Mouse (Mus musculus) heart, postnatal 0 days (tissue): ENCODE results near the gene Slit2.

Source experiments
- CTCF ChIP-seq: IDR thresholded peaks from 2 replicates; pipeline ENCODE4 v1.5.1; 2016; ENCODE audit warnings: antibody characterized with exemption, control low read depth, low read depth
- EP300 ChIP-seq: IDR thresholded peaks from 2 replicates; pipeline ENCODE4 v1.6.1; 2016; ENCODE audit warnings: antibody characterized with exemption, low read depth

GRCm38 (mm10) chr5:48340808-48341433 is 358.0 kb downstream of the Slit2 start:
- TF ChIP-seq CTCF (no peak), EP300 (no peak)
